Mouse (Mus musculus) 3134 (cell line): ENCODE data around the gene Kcna10.

Experiments
- DNase-seq: peaks from one replicate; pipeline ENCODE4 v3.0.0-alpha.2; 2011; ENCODE audit warnings: low spot score; ENCODE audit not compliant: insufficient read length; ENCODE audit errors: extremely low read depth

Kcna10 gene

GRCm38 (mm10) chr3:107238471-107238980, 55.7 kb downstream of the Kcna10 start:
- no peak for DNase-seq

- DNase-seq = no peak
These were observed 56.8 kb downstream of the Kcna10 start, which contains the start of gene Prok1 for GRCm38 (mm10) chr3:107239607-107240006. Prok1 (minus strand) TSS chr3:107239707.

- DNase-seq = no peak
These were observed 58.7 kb downstream of the Kcna10 start for GRCm38 (mm10) chr3:107241389-107242094.
